Mouse (Mus musculus) liver, postnatal 0 days (tissue): ENCODE measurements around the gene Mgat4b.

ENCODE experiments used
- CTCF ChIP-seq: sonication (generic); IDR thresholded peaks from 2 replicates; pipeline ENCODE4 v1.5.1; 2016; ENCODE audit warnings: antibody characterized with exemption, low read depth
- EP300 ChIP-seq: IDR thresholded peaks from 2 replicates; pipeline ENCODE4 v1.6.1; 2016; ENCODE audit warnings: antibody characterized with exemption, low read depth, mild to moderate bottlenecking

DNA sequence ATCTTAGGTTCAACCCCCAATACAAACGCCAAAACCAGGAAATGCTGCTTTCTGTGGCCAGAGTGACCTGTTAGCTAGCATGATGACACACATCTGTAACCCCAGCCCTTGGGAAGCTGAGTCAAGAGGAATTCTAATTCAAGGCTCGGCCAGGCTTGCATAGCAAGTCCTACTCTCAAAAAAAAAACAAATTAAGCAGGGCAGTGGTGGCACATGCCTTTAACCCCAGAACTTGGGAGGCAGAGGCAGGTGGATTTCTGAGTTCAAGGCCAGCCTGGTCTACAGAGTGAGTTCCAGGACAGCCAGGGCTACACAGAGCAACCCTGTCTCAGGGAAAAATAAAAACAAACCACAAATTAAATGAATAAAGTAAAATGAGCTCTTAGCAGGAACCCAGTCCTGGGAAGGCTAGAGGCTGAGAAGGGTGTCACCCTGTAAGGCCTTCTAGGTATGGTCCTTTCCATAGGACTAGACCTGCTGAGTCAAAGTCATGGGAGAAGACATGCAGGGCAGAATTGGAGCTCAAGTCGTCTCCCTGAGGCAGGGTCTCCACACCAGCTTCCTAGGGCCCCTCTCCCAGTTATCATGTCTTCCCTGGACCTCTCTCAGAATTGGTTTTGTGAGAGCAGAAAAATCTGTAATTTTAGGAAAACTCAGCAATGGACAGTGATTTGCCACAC lies 1.5 kb downstream of the Mgat4b start:
- TF ChIP-seq CTCF (no peak), EP300 (no peak)
